In the genomic region with DNA sequence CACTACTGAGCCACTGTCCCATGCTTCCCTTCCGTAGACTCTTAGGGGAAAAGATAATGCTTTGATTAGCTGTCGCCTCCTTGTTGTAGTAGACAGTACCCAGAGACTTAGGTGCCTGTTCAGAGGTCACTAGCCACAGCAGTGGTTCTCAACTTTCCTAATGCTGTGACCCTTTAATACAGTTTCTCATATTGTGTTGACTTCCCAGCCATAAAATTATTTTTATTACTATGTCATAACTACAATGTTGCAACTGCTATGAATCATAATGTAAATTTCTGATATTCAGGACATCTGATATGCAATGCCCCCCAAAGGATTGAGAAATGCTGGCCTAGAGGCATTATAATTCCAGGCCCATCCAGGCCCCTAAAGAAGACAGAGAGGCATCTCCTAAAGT, we compare ENCODE assay signal across 25 mouse cellular contexts. TPM values are rescaled to one million over a fixed set of nuclear protein-coding genes. Genes with fewer than 3 reads are reported as not detected.
DNase-seq lines count a peak whose midpoint lies in the region; TF ChIP-seq lines count a peak whose summit lies in the region.
"Had no signal": no experiment of that assay in that cellular context is flagged by ENCODE, and none has a peak within 500 bp of the region (broad histone marks: within the 10 kb centered on the region; RNA-seq: fewer than 3 reads in every experiment).

No protein-coding gene starts in this region.

- no peak for TF ChIP-seq POLR2A in myocyte (IDR thresholded peaks at IDR 0.05; ENCODE audit: insufficient read length, low read depth)

- H3K79me3 ChIP-seq in C2C12 (ENCODE audit: low read depth): no peaks in the 10 kb centered on the region

- H3K27me3 ChIP-seq in heart, embryonic 10.5 days (ENCODE audit: insufficient read depth, poor library complexity, severe bottlenecking): no peaks in the 10 kb centered on the region
- H3K27me3 ChIP-seq in C2C12 (ENCODE audit: control insufficient read depth, insufficient read depth, insufficient read length): no peaks in the 10 kb centered on the region
- no peaks in the 10 kb centered on the region for H3K27me3 ChIP-seq in myocyte (ENCODE audit: control insufficient read depth, insufficient read depth, insufficient read length)
- H3K27me3 ChIP-seq: embryonic facial prominence, embryonic 13.5 days; forebrain, embryonic 12.5 days; forebrain, embryonic 15.5 days; heart, embryonic 12.5 days; hindbrain, embryonic 12.5 days; hindbrain, embryonic 15.5 days; Patski had no signal

- no peak for TF ChIP-seq CTCF in C2C12 (IDR thresholded peaks at IDR 0.05; ENCODE audit: control insufficient read depth, insufficient read depth, insufficient read length)

- WGBS in heart, embryonic 10.5 days: 21% methylated on average over 2 of the region's 2 CpGs

- H3ac ChIP-seq in C2C12 (ENCODE audit: control insufficient read depth, insufficient read length, low read depth) (no peak overlapping the region), myocyte (ENCODE audit: control insufficient read depth, insufficient read length) (no peak overlapping the region)

- peaks cover 35% of the 10 kb centered on the region for H3K4me1 ChIP-seq in heart, embryonic 10.5 days

- H3K4me3 ChIP-seq in heart, embryonic 10.5 days: no peak overlapping the region
- H3K4me3 ChIP-seq in C2C12 (ENCODE audit: insufficient read depth, poor library complexity, severe bottlenecking): no peak overlapping the region
- no peak overlapping the region for H3K4me3 ChIP-seq in myocyte
- H3K4me3 ChIP-seq: embryonic facial prominence, embryonic 10.5 days; embryonic facial prominence, embryonic 13.5 days; erythroblast, embryonic 14.5 days; forebrain, embryonic 12.5 days; forebrain, embryonic 15.5 days; heart, embryonic 12.5 days; hindbrain, embryonic 12.5 days; hindbrain, embryonic 15.5 days had no signal

- peak overlapping the region; percentile 42; the same call in 1 of the 2 replicates for H3K27ac ChIP-seq in heart, embryonic 10.5 days
- H3K27ac ChIP-seq: embryonic facial prominence, embryonic 10.5 days; embryonic facial prominence, embryonic 13.5 days; forebrain, embryonic 12.5 days; forebrain, embryonic 15.5 days; hindbrain, embryonic 12.5 days; hindbrain, embryonic 15.5 days had no signal

- no peak for DNase-seq in heart, embryonic 10.5 days (ENCODE audit: low spot score)
- no peak for DNase-seq in heart, adult 9 months (ENCODE audit: low spot score in 2 of 2)
- peak; percentile 56 for DNase-seq in NIH3T3 (ENCODE audit: low read depth)
- no peak for DNase-seq in natural killer cell, adult 2 months (ENCODE audit: low spot score in 2 of 2)
- DNase-seq: adrenal gland, adult 2 months; adrenal gland, postnatal 14 days; cerebellum, adult 11-12 months; cerebellum, adult 8-10 months; cerebellum, postnatal 10 days; cerebellum, postnatal 36 days; embryo, embryonic 11 days; gastrocnemius, postnatal 14 days; heart, adult 11 months; kidney, adult 18-20 months had no signal

- no peak overlapping the region for H3K4me2 ChIP-seq in myocyte (ENCODE audit: low read depth)
- H3K4me2 ChIP-seq: embryonic facial prominence, embryonic 13.5 days; forebrain, embryonic 12.5 days; forebrain, embryonic 15.5 days; heart, embryonic 12.5 days; hindbrain, embryonic 12.5 days; hindbrain, embryonic 15.5 days had no signal

- H3K9me3 ChIP-seq in heart, embryonic 10.5 days: no peaks in the 10 kb centered on the region
- H3K9me3 ChIP-seq: embryonic facial prominence, embryonic 10.5 days; embryonic facial prominence, embryonic 13.5 days; forebrain, embryonic 12.5 days; forebrain, embryonic 15.5 days; heart, embryonic 12.5 days; hindbrain, embryonic 12.5 days; hindbrain, embryonic 15.5 days had no signal

- H3K79me2 ChIP-seq in C2C12 (ENCODE audit: control insufficient read depth, insufficient read depth): no peaks in the 10 kb centered on the region
- H3K79me2 ChIP-seq in myocyte (ENCODE audit: control insufficient read depth, insufficient read depth): no peaks in the 10 kb centered on the region

- no peaks in the 10 kb centered on the region for H3K36me3 ChIP-seq in heart, embryonic 10.5 days
- H3K36me3 ChIP-seq in C2C12 (ENCODE audit: control insufficient read depth, insufficient read depth) (no peaks in the 10 kb centered on the region), myocyte (ENCODE audit: control insufficient read depth, insufficient read depth) (no peaks in the 10 kb centered on the region)
- H3K36me3 ChIP-seq: embryonic facial prominence, embryonic 10.5 days; embryonic facial prominence, embryonic 13.5 days; forebrain, embryonic 12.5 days; forebrain, embryonic 15.5 days; heart, embryonic 12.5 days; hindbrain, embryonic 12.5 days; hindbrain, embryonic 15.5 days had no signal

TF ChIP-seq in C2C12, 6 proteins besides CTCF, POLR2A, EP300 and RAD21:
- peak; percentile 66 for TF ChIP-seq CEBPB (IDR thresholded peaks at IDR 0.05; ENCODE audit: low read depth)
- TF ChIP-seq MYOG (IDR thresholded peaks at IDR 0.05; ENCODE audit: control insufficient read depth, extremely low read depth, insufficient read length): no peak
TF ChIP-seq in C2C12: peak in this region for 1.

TF ChIP-seq in myocyte, 11 proteins besides CTCF, POLR2A, EP300 and RAD21:
- TF ChIP-seq SRF (IDR thresholded peaks at IDR 0.05; ENCODE audit: control insufficient read depth, insufficient read length, low read depth) (no peak), CEBPB (IDR thresholded peaks at IDR 0.05; ENCODE audit: insufficient read depth, poor library complexity, severe bottlenecking) (peak; percentile 38; the same call in 1 of the 2 replicates), USF1 (IDR thresholded peaks at IDR 0.05; ENCODE audit: low read depth) (no peak)

RNA-seq across cellular contexts. Expression of gene Ppp1cb, which starts 48.9 kb away (rescaled TPM):
- 233 and 261 TPM in 2 replicates for polyA plus RNA-seq in heart, embryonic 10.5 days (2016; fragmentation: Nextera tagmentation; extraction: Ambion mirVana)
- polyA plus RNA-seq in C2C12 (2012; fragmentation: generic; extraction: Trizol): 37.9 TPM
- polyA plus RNA-seq in myocyte (2012; fragmentation: generic; extraction: Trizol): 62.5 TPM
